Mouse (Mus musculus): Measurements from ENCODE around the gene Gm5796. TPM values are rescaled to one million over a fixed set of nuclear protein-coding genes. Genes with fewer than 3 reads are reported as not detected.
"Not testable (repeated sequence)": the region's sequence is repeated elsewhere in the genome, so short reads cannot be mapped to it uniquely, and the experiment has no call there.

Gene Gm5796
- total RNA-seq (2014; rRNA removed) = not detected in 2 replicates
- not detected in 2 replicates for polyA plus RNA-seq (2012; rRNA removed)

DNA sequence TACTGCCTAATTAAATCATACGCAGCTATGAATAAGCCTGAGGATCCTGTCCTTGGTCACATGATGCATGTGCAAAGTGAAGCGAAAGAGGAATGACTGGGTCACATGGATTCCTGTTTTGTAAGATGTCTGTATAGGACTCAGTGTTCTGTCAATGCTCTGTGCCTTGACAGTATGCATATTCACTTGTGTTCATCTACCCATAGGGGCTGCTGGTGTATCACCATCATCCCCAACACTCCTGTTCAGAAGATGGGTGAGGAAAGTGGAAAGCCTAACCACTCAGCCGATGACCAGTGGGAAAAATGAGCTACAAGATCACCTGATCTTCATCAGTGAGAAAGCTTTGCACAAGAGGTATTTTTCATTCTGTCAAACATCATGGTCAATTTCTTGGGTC lies at the start of gene Gm5796:
TSS of gene Gm5796 (plus strand) at position 301 of the 400 bp plus-strand sequence.
- not testable (repeated sequence) for H3K27ac ChIP-seq (replicated peaks; ENCODE audit: insufficient read depth, low read depth, low read length); H3K79me2 ChIP-seq (ENCODE audit: control insufficient read depth, insufficient read depth, low read length); H3K4me3 ChIP-seq (ENCODE audit: insufficient read depth, low read depth, low read length); H3K9ac ChIP-seq (ENCODE audit: low read depth, low read length); H3K36me3 ChIP-seq (ENCODE audit: control insufficient read depth, insufficient read depth, low read length); H3K27me3 ChIP-seq (ENCODE audit: control insufficient read depth, insufficient read depth, low read length); DNase-seq (ENCODE audit: extremely low read depth, low read depth, low spot score); H3K4me1 ChIP-seq (ENCODE audit: control insufficient read depth, insufficient read depth, low read length)
- 78% methylated on average over 1 of the region's 3 CpGs for WGBS

DNA sequence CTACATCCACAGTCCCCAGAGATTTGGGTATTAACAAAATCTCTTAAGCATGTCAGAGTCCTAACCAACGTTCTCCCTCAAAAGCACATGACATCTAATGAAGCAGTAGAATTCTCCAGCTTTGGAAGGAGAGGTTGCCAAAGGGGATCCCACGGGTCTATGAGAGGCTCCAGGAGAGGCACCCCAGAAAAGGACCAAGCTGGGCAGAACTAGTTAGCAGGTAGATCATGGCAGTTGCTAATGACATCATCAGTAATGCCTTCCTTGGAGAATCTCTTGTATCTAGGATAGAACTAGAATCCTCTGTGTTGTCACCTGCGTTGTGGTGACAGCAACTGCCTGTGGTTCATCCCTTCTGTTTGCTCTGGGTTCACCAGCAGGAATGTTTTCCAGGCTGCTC lies 25.6 kb upstream of the Gm5796 start, which contains the start of gene Gm3099:
TSS of gene Gm3099 (plus strand) at position 301 of the 400 bp plus-strand sequence.
- H3K4me1 ChIP-seq (ENCODE audit: control insufficient read depth, insufficient read depth, low read length); H3K79me2 ChIP-seq (ENCODE audit: control insufficient read depth, insufficient read depth, low read length); H3K36me3 ChIP-seq (ENCODE audit: control insufficient read depth, insufficient read depth, low read length); H3K4me3 ChIP-seq (ENCODE audit: insufficient read depth, low read depth, low read length); H3K27ac ChIP-seq (replicated peaks; ENCODE audit: insufficient read depth, low read depth, low read length); H3K9ac ChIP-seq (ENCODE audit: low read depth, low read length); H3K27me3 ChIP-seq (ENCODE audit: control insufficient read depth, insufficient read depth, low read length); DNase-seq (ENCODE audit: extremely low read depth, low read depth, low spot score): not testable (repeated sequence)
- WGBS = 69% methylated on average over 1 of the region's 3 CpGs

DNA sequence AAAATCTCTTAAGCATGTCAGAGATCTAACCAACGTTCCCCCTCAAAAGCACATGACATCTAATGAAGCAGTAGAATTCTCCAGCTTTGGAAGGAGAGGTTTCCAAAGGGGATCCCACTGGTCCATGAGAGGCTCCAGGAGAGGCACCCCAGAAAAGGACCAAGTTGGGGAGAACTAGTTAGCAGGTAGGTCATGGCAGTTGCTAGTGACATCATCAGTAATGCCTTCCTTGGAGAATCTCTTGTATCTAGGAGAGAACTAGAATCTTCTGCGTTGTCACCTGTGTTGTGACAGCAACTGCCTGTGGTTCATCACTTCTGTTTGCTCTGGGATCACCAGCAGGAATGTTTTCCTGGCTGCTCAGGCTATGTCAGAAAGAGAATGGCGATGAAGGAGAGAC lies 60.1 kb downstream of the Gm5796 start, which contains the start of gene Gm3115:
TSS of gene Gm3115 (plus strand) at position 301 of the 400 bp plus-strand sequence.
- WGBS = 54% methylated on average over 3 of the region's 3 CpGs
- not testable (repeated sequence) for H3K79me2 ChIP-seq (ENCODE audit: control insufficient read depth, insufficient read depth, low read length); H3K36me3 ChIP-seq (ENCODE audit: control insufficient read depth, insufficient read depth, low read length); H3K9ac ChIP-seq (ENCODE audit: low read depth, low read length); DNase-seq (ENCODE audit: extremely low read depth, low read depth, low spot score); H3K4me3 ChIP-seq (ENCODE audit: insufficient read depth, low read depth, low read length); H3K27me3 ChIP-seq (ENCODE audit: control insufficient read depth, insufficient read depth, low read length); H3K4me1 ChIP-seq (ENCODE audit: control insufficient read depth, insufficient read depth, low read length); H3K27ac ChIP-seq (replicated peaks; ENCODE audit: insufficient read depth, low read depth, low read length)

Other genes with a start within 250 kb of the Gm5796 start
- gene Gm3002, start 213.9 kb upstream of the Gm5796 start, total RNA-seq (2014; rRNA removed) = not detected in 2 replicates
- gene Gm3002, start 213.9 kb upstream of the Gm5796 start, polyA plus RNA-seq (2012; rRNA removed) = not detected in 2 replicates
- gene Gm3033, start 177.7 kb upstream of the Gm5796 start, total RNA-seq (2014; rRNA removed) = not detected in 2 replicates
- not detected in 2 replicates for gene Gm3033, start 177.7 kb upstream of the Gm5796 start, polyA plus RNA-seq (2012; rRNA removed)
- not detected in 2 replicates for gene Gm2916, start 139.8 kb upstream of the Gm5796 start, total RNA-seq (2014; rRNA removed)
- gene Gm2916, start 139.8 kb upstream of the Gm5796 start, polyA plus RNA-seq (2012; rRNA removed) = not detected in 2 replicates
- gene Gm3029, start 92.2 kb upstream of the Gm5796 start, total RNA-seq (2014; rRNA removed) = not detected in 2 replicates
- not detected in 2 replicates for gene Gm3029, start 92.2 kb upstream of the Gm5796 start, polyA plus RNA-seq (2012; rRNA removed)
- gene Gm3095, start 60.4 kb upstream of the Gm5796 start, total RNA-seq (2014; rRNA removed) = not detected in 2 replicates
- gene Gm3095, start 60.4 kb upstream of the Gm5796 start, polyA plus RNA-seq (2012; rRNA removed) = not detected in 2 replicates
- gene Gm3099, start 25.5 kb upstream of the Gm5796 start, total RNA-seq (2014; rRNA removed) = not detected in 2 replicates
- not detected in 2 replicates for gene Gm3099, start 25.5 kb upstream of the Gm5796 start, polyA plus RNA-seq (2012; rRNA removed)
- gene Gm3115, start 60.2 kb downstream of the Gm5796 start, total RNA-seq (2014; rRNA removed) = not detected in 2 replicates
- gene Gm3115, start 60.2 kb downstream of the Gm5796 start, polyA plus RNA-seq (2012; rRNA removed) = not detected in 2 replicates
- gene Gm8108, start 86.6 kb downstream of the Gm5796 start, total RNA-seq (2014; rRNA removed) = not detected in 2 replicates
- gene Gm8108, start 86.6 kb downstream of the Gm5796 start, polyA plus RNA-seq (2012; rRNA removed) = not detected in 2 replicates
- gene Gm3127, start 141.1 kb downstream of the Gm5796 start, total RNA-seq (2014; rRNA removed) = not detected in 2 replicates
- not detected in 2 replicates for gene Gm3127, start 141.1 kb downstream of the Gm5796 start, polyA plus RNA-seq (2012; rRNA removed)
- not detected in 2 replicates for gene Gm2974, start 158.6 kb downstream of the Gm5796 start, total RNA-seq (2014; rRNA removed)
- not detected in 2 replicates for gene Gm2974, start 158.6 kb downstream of the Gm5796 start, polyA plus RNA-seq (2012; rRNA removed)
- not detected in 2 replicates for gene Gm3138, start 225.7 kb downstream of the Gm5796 start, total RNA-seq (2014; rRNA removed)
- not detected in 2 replicates for gene Gm3138, start 225.7 kb downstream of the Gm5796 start, polyA plus RNA-seq (2012; rRNA removed)

Data from liver, adult 2 months (tissue).